Comparison of ENCODE assay signal across 21 mouse cellular contexts in genomic region chr17:67266270-67266669, GRCm38 (mm10).
DNase-seq lines count a peak whose midpoint lies in the region; ATAC-seq lines count a peak whose summit lies in the region.
"Had no signal": no experiment of that assay in that cellular context is flagged by ENCODE, and none has a peak within 500 bp of the region (broad histone marks: within the 10 kb centered on the region; RNA-seq: fewer than 3 reads in every experiment).

No protein-coding gene starts in this region.

- peak; percentile 40 to 45 for DNase-seq in heart, adult 18-20 months
- DNase-seq in heart, postnatal 4 days = no peak
- peak; percentile 40 for DNase-seq in Muller cell, postnatal 12 days (ENCODE audit: inconsistent ontology term)
- DNase-seq in natural killer cell, adult 2 months (ENCODE audit: low spot score in 2 of 2) = peak; percentile 5 to 10
- DNase-seq in lung, postnatal 25 days (ENCODE audit: low spot score) = no peak
- DNase-seq in adrenal gland, postnatal 14 days = no peak
- DNase-seq: adrenal gland, adult 2 months; B cell, adult 2 months; cerebellum, adult 9-10 months; forebrain, postnatal 0 days; gastrocnemius, postnatal 25 days; kidney, adult 2 months; kidney, postnatal 36 days; liver; lung, adult 2 months; lung, postnatal 10 days; thymus, postnatal 4 days had no signal

- ATAC-seq in hematopoietic stem cell, adult 5-6 weeks (replicated peaks in 1 of 2; ENCODE audit: insufficient read depth in 1 of 2, low FRiP score in 2 of 2, low TSS enrichment in 1 of 2, low read depth in 1 of 2, poor library complexity in 2 of 2, severe bottlenecking in 2 of 2) = peak; percentile 88 to 90
- ATAC-seq: activated CD4-positive, CD25-positive, alpha-beta regulatory T cell, adult 4 months; forebrain, postnatal 0 days; hindbrain, embryonic 16.5 days; midbrain, embryonic 16.5 days had no signal

Comparison
In these comparisons a context has a peak if more than half of its experiments do, and no peak if none do; other contexts are left out.
1. DNase-seq: peak in heart, adult 18-20 months (2 of 2), Muller cell, postnatal 12 days (single experiment) and natural killer cell, adult 2 months (2 of 2); none in heart, postnatal 4 days (single experiment), lung, postnatal 25 days (single experiment) and adrenal gland, postnatal 14 days (single experiment).